Mouse (Mus musculus): ENCODE data around the gene Olfr1331. TPM values are rescaled to one million over a fixed set of nuclear protein-coding genes. Genes with fewer than 3 reads are reported as not detected.
"Not testable (repeated sequence)": the region's sequence is repeated elsewhere in the genome, so short reads cannot be mapped to it uniquely, and the experiment has no call there.

Gene Olfr1331
- polyA plus RNA-seq (2015; fragmentation: Nextera tagmentation; extraction: Ambion mirVana) = not detected in 2 replicates

GRCm38 (mm10) chr4:118864349-118864748, at the start of gene Olfr1331:
TSS of gene Olfr1331 (plus strand) at chr4:118864649.
- Histone ChIP-seq H3K27ac (ENCODE audit: low read length) (no peak within 1 kb of the TSS), H3K9me3 (replicated peaks; ENCODE audit: control insufficient read depth, low read length) (no peaks in the 10 kb centered on the region), H3K4me3 (ENCODE audit: low read length) (no peak within 1 kb of the TSS), H3K4me1 (ENCODE audit: control insufficient read depth, insufficient read depth, low read length) (peaks cover 16% of the 10 kb centered on the region), H3K36me3 (ENCODE audit: control insufficient read depth, insufficient read depth) (no peaks in the 10 kb centered on the region), H3K4me2 (ENCODE audit: low read depth, low read length) (no peak within 1 kb of the TSS), H3K9ac (ENCODE audit: low read length) (no peak within 1 kb of the TSS), H3K27me3 (ENCODE audit: control insufficient read depth, insufficient read depth, low read length) (no peaks in the 10 kb centered on the region)
- no peak for ATAC-seq (replicated peaks; ENCODE audit: extremely low read depth, insufficient read depth, low FRiP score)
- 90% methylated on average over 1 of the region's 1 CpGs for WGBS

GRCm38 (mm10) chr4:118818921-118819320, 45.5 kb upstream of the Olfr1331 start:
- Histone ChIP-seq H3K9me3 (replicated peaks; ENCODE audit: control insufficient read depth, low read length) (no peaks in the 10 kb centered on the region), H3K36me3 (ENCODE audit: control insufficient read depth, insufficient read depth) (no peaks in the 10 kb centered on the region), H3K4me2 (ENCODE audit: low read depth, low read length) (no peak overlapping the region), H3K27me3 (ENCODE audit: control insufficient read depth, insufficient read depth, low read length) (no peaks in the 10 kb centered on the region), H3K27ac (ENCODE audit: low read length) (no peak overlapping the region), H3K9ac (ENCODE audit: low read length) (no peak overlapping the region), H3K4me1 (ENCODE audit: control insufficient read depth, insufficient read depth, low read length) (no peaks in the 10 kb centered on the region), H3K4me3 (ENCODE audit: low read length) (no peak overlapping the region)
- 87% methylated on average over 1 of the region's 1 CpGs for WGBS
- ATAC-seq (replicated peaks; ENCODE audit: extremely low read depth, insufficient read depth, low FRiP score) = no peak

- Histone ChIP-seq H3K36me3 (ENCODE audit: control insufficient read depth, insufficient read depth) (no peaks in the 10 kb centered on the region), H3K27ac (ENCODE audit: low read length) (no peak within 1 kb of the TSS), H3K4me1 (ENCODE audit: control insufficient read depth, insufficient read depth, low read length) (no peaks in the 10 kb centered on the region), H3K9ac (ENCODE audit: low read length) (no peak within 1 kb of the TSS), H3K4me3 (ENCODE audit: low read length) (no peak within 1 kb of the TSS), H3K9me3 (replicated peaks; ENCODE audit: control insufficient read depth, low read length) (no peaks in the 10 kb centered on the region), H3K27me3 (ENCODE audit: control insufficient read depth, insufficient read depth, low read length) (no peaks in the 10 kb centered on the region), H3K4me2 (ENCODE audit: low read depth, low read length) (no peak within 1 kb of the TSS)
- ATAC-seq (replicated peaks; ENCODE audit: extremely low read depth, insufficient read depth, low FRiP score) = no peak
- WGBS = 97% methylated on average over 1 of the region's 1 CpGs
Observed at GRCm38 (mm10) chr4:118836179-118836578, 28.3 kb upstream of the Olfr1331 start, which contains the start of gene Olfr1333. TSS of gene Olfr1333 (minus strand) at chr4:118836279.

- no peak overlapping the region for H3K27ac ChIP-seq (ENCODE audit: low read length)
- no peak for ATAC-seq (replicated peaks; ENCODE audit: extremely low read depth, insufficient read depth, low FRiP score)
Observed at GRCm38 (mm10) chr4:118861791-118862190, 2.7 kb upstream of the Olfr1331 start.

GRCm38 (mm10) chr4:118862704-118863103, 1.7 kb upstream of the Olfr1331 start:
- H3K27me3 ChIP-seq (ENCODE audit: control insufficient read depth, insufficient read depth, low read length) = no peaks in the 10 kb centered on the region
- no peak overlapping the region for H3K9ac ChIP-seq (ENCODE audit: low read length)
- WGBS = 45% methylated on average over 4 of the region's 4 CpGs
- H3K27ac ChIP-seq (ENCODE audit: low read length) = no peak overlapping the region
- ATAC-seq (replicated peaks; ENCODE audit: extremely low read depth, insufficient read depth, low FRiP score) = no peak
- no peak overlapping the region for H3K4me3 ChIP-seq (ENCODE audit: low read length)
- peaks cover 10% of the 10 kb centered on the region; the same call in 1 of the 2 replicates for H3K4me1 ChIP-seq (ENCODE audit: control insufficient read depth, insufficient read depth, low read length)
- H3K4me2 ChIP-seq (ENCODE audit: low read depth, low read length) = no peak overlapping the region
- no peaks in the 10 kb centered on the region for H3K36me3 ChIP-seq (ENCODE audit: control insufficient read depth, insufficient read depth)
- no peaks in the 10 kb centered on the region for H3K9me3 ChIP-seq (replicated peaks; ENCODE audit: control insufficient read depth, low read length)

More at GRCm38 (mm10) chr4:118861791-118862190, 2.7 kb upstream of the Olfr1331 start:
- Histone ChIP-seq H3K4me1 (ENCODE audit: control insufficient read depth, insufficient read depth, low read length) (0 out of 2 replicates have a peak, but pooled peaks cover 6% of the 10 kb centered on the region), H3K27me3 (ENCODE audit: control insufficient read depth, insufficient read depth, low read length) (no peaks in the 10 kb centered on the region), H3K4me3 (ENCODE audit: low read length) (no peak overlapping the region), H3K9ac (ENCODE audit: low read length) (no peak overlapping the region), H3K36me3 (ENCODE audit: control insufficient read depth, insufficient read depth) (no peaks in the 10 kb centered on the region), H3K4me2 (ENCODE audit: low read depth, low read length) (no peak overlapping the region), H3K9me3 (replicated peaks; ENCODE audit: control insufficient read depth, low read length) (no peaks in the 10 kb centered on the region)
- WGBS = 85% methylated on average over 1 of the region's 1 CpGs

GRCm38 (mm10) chr4:118867566-118867965, 3.1 kb downstream of the Olfr1331 start:
- no peaks in the 10 kb centered on the region for H3K9me3 ChIP-seq (replicated peaks; ENCODE audit: control insufficient read depth, low read length)
- H3K9ac ChIP-seq (ENCODE audit: low read length) = no peak overlapping the region
- H3K27me3 ChIP-seq (ENCODE audit: control insufficient read depth, insufficient read depth, low read length) = no peaks in the 10 kb centered on the region
- H3K4me2 ChIP-seq (ENCODE audit: low read depth, low read length) = no peak overlapping the region
- H3K4me3 ChIP-seq (ENCODE audit: low read length) = no peak overlapping the region
- H3K36me3 ChIP-seq (ENCODE audit: control insufficient read depth, insufficient read depth) = no peaks in the 10 kb centered on the region
- H3K4me1 ChIP-seq (ENCODE audit: control insufficient read depth, insufficient read depth, low read length) = peaks cover 13% of the 10 kb centered on the region
- H3K27ac ChIP-seq (ENCODE audit: low read length) = peak overlapping the region; percentile 63
- peak; percentile 84 for ATAC-seq (replicated peaks; ENCODE audit: extremely low read depth, insufficient read depth, low FRiP score)

GRCm38 (mm10) chr4:118888297-118888696, 23.8 kb downstream of the Olfr1331 start, which contains the start of gene Olfr1330:
TSS of gene Olfr1330 (plus strand) at chr4:118888597.
- Histone ChIP-seq H3K27ac (ENCODE audit: low read length) (no peak within 1 kb of the TSS), H3K4me3 (ENCODE audit: low read length) (no peak within 1 kb of the TSS), H3K9me3 (replicated peaks; ENCODE audit: control insufficient read depth, low read length) (no peaks in the 10 kb centered on the region), H3K4me2 (ENCODE audit: low read depth, low read length) (no peak within 1 kb of the TSS), H3K27me3 (ENCODE audit: control insufficient read depth, insufficient read depth, low read length) (no peaks in the 10 kb centered on the region), H3K36me3 (ENCODE audit: control insufficient read depth, insufficient read depth) (no peaks in the 10 kb centered on the region), H3K9ac (ENCODE audit: low read length) (no peak within 1 kb of the TSS), H3K4me1 (ENCODE audit: control insufficient read depth, insufficient read depth, low read length) (no peaks in the 10 kb centered on the region)
- 79% methylated on average over 1 of the region's 1 CpGs for WGBS
- no peak for ATAC-seq (replicated peaks; ENCODE audit: extremely low read depth, insufficient read depth, low FRiP score)

- no peak overlapping the region for H3K27ac ChIP-seq (ENCODE audit: low read length)
- H3K4me3 ChIP-seq (ENCODE audit: low read length) = no peak overlapping the region
- no peaks in the 10 kb centered on the region for H3K4me1 ChIP-seq (ENCODE audit: control insufficient read depth, insufficient read depth, low read length)
- H3K36me3 ChIP-seq (ENCODE audit: control insufficient read depth, insufficient read depth) = no peaks in the 10 kb centered on the region
- no peak overlapping the region for H3K9ac ChIP-seq (ENCODE audit: low read length)
- H3K4me2 ChIP-seq (ENCODE audit: low read depth, low read length) = no peak overlapping the region
- no peak for ATAC-seq (replicated peaks; ENCODE audit: extremely low read depth, insufficient read depth, low FRiP score)
- H3K9me3 ChIP-seq (replicated peaks; ENCODE audit: control insufficient read depth, low read length) = no peaks in the 10 kb centered on the region
- WGBS = 51% methylated on average over 2 of the region's 2 CpGs
- no peaks in the 10 kb centered on the region for H3K27me3 ChIP-seq (ENCODE audit: control insufficient read depth, insufficient read depth, low read length)
Observed at GRCm38 (mm10) chr4:118901981-118902380, 37.5 kb downstream of the Olfr1331 start.

- H3K27me3 ChIP-seq (ENCODE audit: control insufficient read depth, insufficient read depth, low read length); H3K4me2 ChIP-seq (ENCODE audit: low read depth, low read length); H3K4me3 ChIP-seq (ENCODE audit: low read length); H3K36me3 ChIP-seq (ENCODE audit: control insufficient read depth, insufficient read depth); ATAC-seq (replicated peaks; ENCODE audit: extremely low read depth, insufficient read depth, low FRiP score); H3K4me1 ChIP-seq (ENCODE audit: control insufficient read depth, insufficient read depth, low read length); H3K9me3 ChIP-seq (replicated peaks; ENCODE audit: control insufficient read depth, low read length); H3K9ac ChIP-seq (ENCODE audit: low read length); H3K27ac ChIP-seq (ENCODE audit: low read length): not testable (repeated sequence)
- WGBS = 42% methylated on average over 2 of the region's 2 CpGs
Observed at GRCm38 (mm10) chr4:118917365-118917764, 52.9 kb downstream of the Olfr1331 start, which contains the start of gene Olfr1329. TSS of gene Olfr1329 (minus strand) at chr4:118917465.
